Mouse (Mus musculus): ENCODE data around the gene Cops3. TPM values are rescaled to one million over a fixed set of nuclear protein-coding genes. Genes with fewer than 3 reads are reported as not detected.

Cops3 gene
- polyA plus RNA-seq, 1 experiment: 22.7 TPM

DNA sequence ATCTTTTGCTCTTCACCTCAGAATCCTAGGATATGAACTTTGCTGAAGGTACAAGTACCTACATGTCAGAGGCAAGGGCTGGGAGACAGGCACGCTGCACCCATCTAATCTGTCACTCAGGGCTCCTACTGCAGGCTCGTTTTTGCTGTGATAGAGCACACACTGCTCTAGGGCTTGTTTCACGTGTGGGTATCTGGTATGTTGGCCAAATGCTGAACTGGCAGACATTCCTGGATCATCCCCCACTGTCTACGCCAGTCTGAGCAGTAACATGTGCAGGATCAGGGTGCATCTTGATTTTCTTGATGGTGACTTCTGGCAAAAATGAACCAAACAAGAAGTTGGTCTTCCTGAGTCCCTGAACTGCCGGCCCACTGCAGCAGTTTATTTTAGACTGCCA lies 62.4 kb downstream of the Cops3 start:
- H3K27me3 ChIP-seq (replicated peaks; ENCODE audit: control insufficient read depth, insufficient read depth, low read length): no peaks in the 10 kb centered on the region
- TF ChIP-seq POLR2A (IDR thresholded peaks at IDR 0.05; ENCODE audit: low read depth, low read length): no peak
- WGBS: 83% methylated on average over 5 of the region's 5 CpGs
- H3K36me3 ChIP-seq (ENCODE audit: control insufficient read depth, insufficient read depth, low read length): peaks cover under 1% of the 10 kb centered on the region; the same call in 1 of the 2 replicates
- DNase-seq: no peak
- no peaks in the 10 kb centered on the region for H3K4me1 ChIP-seq (ENCODE audit: control insufficient read depth, insufficient read depth, low read length)
- H3K27ac ChIP-seq (ENCODE audit: insufficient read depth, low read depth, low read length): no peak overlapping the region
- no peak overlapping the region for H3K4me3 ChIP-seq (ENCODE audit: insufficient read depth, low read depth, low read length)

DNA sequence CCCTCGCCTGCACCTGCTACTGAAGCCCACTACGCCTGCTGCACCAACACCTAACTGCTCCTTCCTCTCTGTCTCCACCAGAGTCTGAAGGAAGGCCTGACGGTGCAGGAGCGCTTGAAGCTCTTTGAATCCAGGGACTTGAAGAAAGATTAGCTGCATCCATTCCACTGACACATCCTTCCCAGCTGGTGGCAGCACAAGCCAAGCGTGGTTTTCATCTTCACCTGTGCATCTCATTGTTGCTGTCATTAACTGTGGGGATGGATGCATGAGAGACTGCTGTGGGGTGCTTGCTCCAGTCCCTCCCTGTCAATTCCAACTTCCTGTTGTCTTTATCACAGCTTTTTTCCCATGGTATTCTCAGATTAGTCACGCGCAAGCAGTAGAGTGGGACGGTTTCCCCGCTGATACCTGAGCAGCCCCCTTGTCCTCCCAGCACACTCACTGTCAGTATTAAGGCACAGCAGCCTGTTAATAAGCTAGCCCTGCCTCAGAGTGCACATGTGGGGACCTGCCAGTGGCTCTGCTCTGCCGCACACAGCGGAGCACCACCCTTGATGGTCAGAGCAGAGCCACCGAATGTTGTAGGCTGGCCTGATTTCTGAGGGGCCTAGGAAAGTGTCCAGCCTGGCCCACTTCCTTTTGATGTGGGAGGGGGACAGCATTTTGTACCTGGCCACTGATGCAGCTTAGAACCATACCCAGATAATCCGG lies 64.0 kb downstream of the Cops3 start:
- Histone ChIP-seq H3K4me1 (ENCODE audit: control insufficient read depth, insufficient read depth, low read length) (no peaks in the 10 kb centered on the region), H3K4me3 (ENCODE audit: insufficient read depth, low read depth, low read length) (no peak overlapping the region), H3K27me3 (replicated peaks; ENCODE audit: control insufficient read depth, insufficient read depth, low read length) (no peaks in the 10 kb centered on the region), H3K27ac (ENCODE audit: insufficient read depth, low read depth, low read length) (no peak overlapping the region), H3K36me3 (ENCODE audit: control insufficient read depth, insufficient read depth, low read length) (peaks cover 1% of the 10 kb centered on the region)
- TF ChIP-seq CTCF (conservative IDR thresholded peaks at IDR 0.05; ENCODE audit: insufficient read depth, insufficient read length, low read depth, low read length) (no peak), POLR2A (IDR thresholded peaks at IDR 0.05; ENCODE audit: low read depth, low read length) (no peak)
- DNase-seq: no peak
- 75% methylated on average over 13 of the region's 13 CpGs for WGBS

DNA sequence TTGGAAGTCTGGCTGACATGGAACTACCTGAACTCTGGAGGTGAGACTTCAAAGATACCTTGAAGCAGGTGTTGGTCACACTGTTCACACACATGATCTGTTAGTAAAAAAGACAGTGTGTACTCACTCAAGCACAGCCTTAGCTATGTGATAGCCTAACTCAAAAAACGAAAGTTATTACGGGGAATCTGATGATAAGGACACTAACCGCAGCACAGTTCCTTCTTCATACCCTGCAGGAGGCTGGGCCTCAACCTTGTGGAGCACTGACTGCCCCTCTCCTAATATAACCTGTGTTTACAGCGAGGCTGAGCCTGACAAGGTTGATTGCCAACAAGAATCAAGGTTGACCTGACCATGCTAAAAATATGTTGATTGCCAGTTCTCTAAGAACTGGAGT lies 65.1 kb downstream of the Cops3 start:
- Histone ChIP-seq H3K36me3 (ENCODE audit: control insufficient read depth, insufficient read depth, low read length) (peaks cover 1% of the 10 kb centered on the region), H3K27ac (ENCODE audit: insufficient read depth, low read depth, low read length) (no peak overlapping the region), H3K27me3 (replicated peaks; ENCODE audit: control insufficient read depth, insufficient read depth, low read length) (no peaks in the 10 kb centered on the region), H3K4me1 (ENCODE audit: control insufficient read depth, insufficient read depth, low read length) (no peaks in the 10 kb centered on the region), H3K4me3 (ENCODE audit: insufficient read depth, low read depth, low read length) (no peak overlapping the region)
- 80% methylated on average over 4 of the region's 4 CpGs for WGBS
- no peak for TF ChIP-seq CTCF (conservative IDR thresholded peaks at IDR 0.05; ENCODE audit: insufficient read depth, insufficient read length, low read depth, low read length)
- TF ChIP-seq POLR2A (IDR thresholded peaks at IDR 0.05; ENCODE audit: low read depth, low read length): no peak
- no peak for DNase-seq

DNA sequence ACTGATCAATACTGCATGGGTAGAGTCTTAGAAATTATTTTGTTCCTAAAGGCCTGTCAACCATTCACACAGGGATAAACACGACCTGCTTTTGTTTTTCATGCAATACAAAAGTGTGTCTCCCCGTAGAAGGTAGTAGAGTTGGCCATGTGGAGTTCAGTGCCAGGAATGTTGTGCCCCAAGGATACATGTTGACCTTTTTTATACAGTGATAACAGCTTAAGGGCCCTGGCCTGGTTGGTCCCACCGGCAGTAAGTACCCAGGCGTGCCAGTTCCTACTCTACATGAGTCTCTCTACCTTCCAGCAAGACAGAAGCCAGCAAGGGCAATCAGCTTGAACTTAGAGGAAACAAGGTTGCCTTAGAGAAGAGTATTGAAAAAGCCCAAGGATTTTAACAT lies 66.7 kb downstream of the Cops3 start:
- no peak overlapping the region for H3K27ac ChIP-seq (ENCODE audit: insufficient read depth, low read depth, low read length)
- TF ChIP-seq CTCF (conservative IDR thresholded peaks at IDR 0.05; ENCODE audit: insufficient read depth, insufficient read length, low read depth, low read length) (no peak), POLR2A (IDR thresholded peaks at IDR 0.05; ENCODE audit: low read depth, low read length) (no peak)
- H3K27me3 ChIP-seq (replicated peaks; ENCODE audit: control insufficient read depth, insufficient read depth, low read length): no peaks in the 10 kb centered on the region
- H3K36me3 ChIP-seq (ENCODE audit: control insufficient read depth, insufficient read depth, low read length): peaks cover 4% of the 10 kb centered on the region
- H3K4me3 ChIP-seq (ENCODE audit: insufficient read depth, low read depth, low read length): no peak overlapping the region
- no peak for DNase-seq
- 79% methylated on average over 4 of the region's 4 CpGs for WGBS
- no peaks in the 10 kb centered on the region for H3K4me1 ChIP-seq (ENCODE audit: control insufficient read depth, insufficient read depth, low read length)

DNA sequence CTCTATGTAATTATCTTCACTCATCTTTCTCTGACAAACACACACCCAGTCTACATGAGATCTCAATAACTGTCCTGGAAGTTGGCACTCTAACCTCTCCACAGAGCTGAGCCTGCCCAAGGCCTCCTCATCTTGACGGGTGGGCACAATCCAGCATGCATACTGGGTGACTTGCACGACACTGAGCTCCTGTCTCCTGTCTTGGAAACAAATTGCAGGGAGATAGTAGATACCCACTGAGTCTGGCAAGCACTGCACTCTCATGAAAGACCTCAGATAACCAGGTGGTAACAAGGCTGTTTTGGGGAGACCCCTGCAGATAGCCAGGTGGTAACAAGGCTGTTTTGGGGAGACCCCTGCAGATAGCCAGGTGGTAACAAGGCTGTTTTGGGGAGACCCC lies 67.3 kb downstream of the Cops3 start:
- WGBS: 85% methylated on average over 2 of the region's 2 CpGs
- H3K4me3 ChIP-seq (ENCODE audit: insufficient read depth, low read depth, low read length): no peak overlapping the region
- TF ChIP-seq POLR2A (IDR thresholded peaks at IDR 0.05; ENCODE audit: low read depth, low read length) (no peak), CTCF (conservative IDR thresholded peaks at IDR 0.05; ENCODE audit: insufficient read depth, insufficient read length, low read depth, low read length) (no peak)
- peaks cover 4% of the 10 kb centered on the region for H3K36me3 ChIP-seq (ENCODE audit: control insufficient read depth, insufficient read depth, low read length)
- no peaks in the 10 kb centered on the region for H3K4me1 ChIP-seq (ENCODE audit: control insufficient read depth, insufficient read depth, low read length)
- H3K27ac ChIP-seq (ENCODE audit: insufficient read depth, low read depth, low read length): no peak overlapping the region
- no peak for DNase-seq
- no peaks in the 10 kb centered on the region for H3K27me3 ChIP-seq (replicated peaks; ENCODE audit: control insufficient read depth, insufficient read depth, low read length)

DNA sequence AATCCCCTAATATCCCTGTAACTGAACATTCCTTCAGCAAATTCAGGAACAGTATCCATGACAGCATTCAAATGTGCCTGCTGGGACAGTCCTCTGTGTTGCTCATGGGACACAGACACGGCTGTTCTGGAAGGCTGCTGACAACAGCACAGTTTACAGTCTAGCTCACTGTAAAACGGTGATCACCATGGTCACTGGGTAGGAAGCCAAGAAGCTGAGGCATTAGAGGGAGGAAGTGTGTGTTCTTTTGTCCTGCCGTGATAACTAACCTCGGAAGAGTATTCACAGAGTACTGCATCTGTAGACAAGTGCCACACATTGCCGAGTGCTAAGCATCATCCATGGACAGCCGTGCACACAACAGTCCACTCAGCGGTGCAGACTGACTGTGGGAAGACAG lies 68.9 kb downstream of the Cops3 start:
- DNase-seq: no peak
- peaks cover 4% of the 10 kb centered on the region for H3K36me3 ChIP-seq (ENCODE audit: control insufficient read depth, insufficient read depth, low read length)
- TF ChIP-seq CTCF (conservative IDR thresholded peaks at IDR 0.05; ENCODE audit: insufficient read depth, insufficient read length, low read depth, low read length) (no peak), POLR2A (IDR thresholded peaks at IDR 0.05; ENCODE audit: low read depth, low read length) (no peak)
- H3K4me3 ChIP-seq (ENCODE audit: insufficient read depth, low read depth, low read length): no peak overlapping the region
- no peak overlapping the region for H3K27ac ChIP-seq (ENCODE audit: insufficient read depth, low read depth, low read length)
- H3K27me3 ChIP-seq (replicated peaks; ENCODE audit: control insufficient read depth, insufficient read depth, low read length): no peaks in the 10 kb centered on the region
- no peaks in the 10 kb centered on the region for H3K4me1 ChIP-seq (ENCODE audit: control insufficient read depth, insufficient read depth, low read length)
- 81% methylated on average over 7 of the region's 7 CpGs for WGBS

DNA sequence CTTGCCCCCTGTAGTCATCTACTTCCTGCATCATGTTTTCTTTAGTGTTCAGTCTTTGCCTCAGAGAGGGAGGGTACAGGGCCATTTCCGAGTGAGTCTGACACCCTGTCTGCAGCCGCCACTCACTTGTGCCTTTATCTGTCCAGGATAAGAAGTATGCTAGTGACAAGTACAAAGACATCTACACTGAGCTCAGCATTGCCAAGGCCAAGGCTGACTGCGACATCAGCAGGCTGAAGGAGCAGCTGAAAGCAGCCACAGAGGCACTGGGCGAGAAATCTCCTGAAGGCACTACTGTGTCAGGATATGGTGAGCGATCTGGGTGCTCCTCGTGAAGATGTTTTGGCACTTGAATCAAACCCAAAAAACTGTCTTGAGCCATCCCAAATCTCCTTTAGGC lies 69.9 kb downstream of the Cops3 start:
- TF ChIP-seq POLR2A (IDR thresholded peaks at IDR 0.05; ENCODE audit: low read depth, low read length): no peak
- TF ChIP-seq CTCF (conservative IDR thresholded peaks at IDR 0.05; ENCODE audit: insufficient read depth, insufficient read length, low read depth, low read length): no peak
- WGBS: 79% methylated on average over 6 of the region's 6 CpGs
- peaks cover 6% of the 10 kb centered on the region for H3K36me3 ChIP-seq (ENCODE audit: control insufficient read depth, insufficient read depth, low read length)

More for the DNA sequence above, 69.9 kb downstream of the Cops3 start:
- Histone ChIP-seq H3K27me3 (replicated peaks; ENCODE audit: control insufficient read depth, insufficient read depth, low read length) (no peaks in the 10 kb centered on the region), H3K4me1 (ENCODE audit: control insufficient read depth, insufficient read depth, low read length) (no peaks in the 10 kb centered on the region), H3K27ac (ENCODE audit: insufficient read depth, low read depth, low read length) (no peak overlapping the region), H3K4me3 (ENCODE audit: insufficient read depth, low read depth, low read length) (no peak overlapping the region)
- DNase-seq: no peak

All from kidney, adult 2 months (tissue).